Mouse (Mus musculus): ENCODE results near the gene Lyve1. TPM values are rescaled to one million over a fixed set of nuclear protein-coding genes. Genes with fewer than 3 reads are reported as not detected.
"Not testable (repeated sequence)": the region's sequence is repeated elsewhere in the genome, so short reads cannot be mapped to it uniquely, and the experiment has no call there.

The Lyve1 gene
- 0.20 and 0.51 TPM in 2 replicates for polyA plus RNA-seq (2016; fragmentation: Nextera tagmentation; extraction: Ambion mirVana)

- WGBS = 88% methylated on average over 12 of the region's 12 CpGs
- no peaks in the 10 kb centered on the region for H3K27me3 ChIP-seq (ENCODE audit: poor library complexity, severe bottlenecking)
- H3K4me3 ChIP-seq = no peak within 1 kb of the TSS
- H3K9me3 ChIP-seq = no peaks in the 10 kb centered on the region
- H3K36me3 ChIP-seq (replicated peaks) = no peaks in the 10 kb centered on the region
- H3K27ac ChIP-seq = no peak within 1 kb of the TSS
- no peak for DNase-seq (ENCODE audit: extremely low spot score, low spot score)
- H3K4me1 ChIP-seq = peaks cover 15% of the 10 kb centered on the region
Observed at GRCm38 (mm10) chr7:110862751-110863289, at the start of gene Lyve1. Lyve1 (minus strand) TSS chr7:110863239.

- Histone ChIP-seq H3K27me3 (ENCODE audit: poor library complexity, severe bottlenecking) (no peaks in the 10 kb centered on the region), H3K27ac (no peak overlapping the region), H3K36me3 (replicated peaks) (no peaks in the 10 kb centered on the region), H3K9me3 (no peaks in the 10 kb centered on the region), H3K4me1 (no peaks in the 10 kb centered on the region), H3K4me3 (no peak overlapping the region)
- DNase-seq (ENCODE audit: extremely low spot score, low spot score) = no peak
- 83% methylated on average over 8 of the region's 8 CpGs for WGBS
Observed at GRCm38 (mm10) chr7:110908209-110909144, 45.4 kb upstream of the Lyve1 start.

GRCm38 (mm10) chr7:110906566-110906965 lies 43.5 kb upstream of the Lyve1 start:
- Histone ChIP-seq H3K9me3 (no peaks in the 10 kb centered on the region), H3K27ac (no peak overlapping the region), H3K4me1 (no peaks in the 10 kb centered on the region), H3K36me3 (replicated peaks) (no peaks in the 10 kb centered on the region), H3K27me3 (ENCODE audit: poor library complexity, severe bottlenecking) (no peaks in the 10 kb centered on the region), H3K4me3 (no peak overlapping the region)
- DNase-seq (ENCODE audit: extremely low spot score, low spot score) = no peak
- 81% methylated on average over 2 of the region's 2 CpGs for WGBS

GRCm38 (mm10) chr7:110903226-110903625 lies 40.2 kb upstream of the Lyve1 start:
- Histone ChIP-seq H3K9me3 (no peaks in the 10 kb centered on the region), H3K36me3 (replicated peaks) (no peaks in the 10 kb centered on the region), H3K27me3 (ENCODE audit: poor library complexity, severe bottlenecking) (no peaks in the 10 kb centered on the region), H3K27ac (no peak overlapping the region), H3K4me3 (no peak overlapping the region), H3K4me1 (no peaks in the 10 kb centered on the region)
- 87% methylated on average over 7 of the region's 7 CpGs for WGBS
- no peak for DNase-seq (ENCODE audit: extremely low spot score, low spot score)

GRCm38 (mm10) chr7:110897202-110897601 lies 34.2 kb upstream of the Lyve1 start:
- Histone ChIP-seq H3K4me3 (no peak overlapping the region), H3K4me1 (no peaks in the 10 kb centered on the region), H3K27me3 (ENCODE audit: poor library complexity, severe bottlenecking) (no peaks in the 10 kb centered on the region), H3K9me3 (no peaks in the 10 kb centered on the region), H3K27ac (no peak overlapping the region), H3K36me3 (replicated peaks) (no peaks in the 10 kb centered on the region)
- DNase-seq (ENCODE audit: extremely low spot score, low spot score) = no peak
- WGBS = 91% methylated on average over 8 of the region's 8 CpGs

GRCm38 (mm10) chr7:110896453-110896852 lies 33.4 kb upstream of the Lyve1 start:
- no peaks in the 10 kb centered on the region for H3K27me3 ChIP-seq (ENCODE audit: poor library complexity, severe bottlenecking)
- no peak overlapping the region for H3K27ac ChIP-seq
- 91% methylated on average over 7 of the region's 7 CpGs for WGBS
- no peaks in the 10 kb centered on the region for H3K4me1 ChIP-seq
- H3K4me3 ChIP-seq = no peak overlapping the region
- no peaks in the 10 kb centered on the region for H3K9me3 ChIP-seq
- DNase-seq (ENCODE audit: extremely low spot score, low spot score) = no peak
- H3K36me3 ChIP-seq (replicated peaks) = no peaks in the 10 kb centered on the region

- not testable (repeated sequence) for H3K9me3 ChIP-seq; H3K36me3 ChIP-seq (replicated peaks); DNase-seq (ENCODE audit: extremely low spot score, low spot score); H3K27me3 ChIP-seq (ENCODE audit: poor library complexity, severe bottlenecking); H3K4me1 ChIP-seq; H3K4me3 ChIP-seq; H3K27ac ChIP-seq
- 85% methylated on average over 10 of the region's 10 CpGs for WGBS
Observed at GRCm38 (mm10) chr7:110895772-110896171, 32.7 kb upstream of the Lyve1 start.

- Histone ChIP-seq H3K27ac (no peak overlapping the region), H3K27me3 (ENCODE audit: poor library complexity, severe bottlenecking) (no peaks in the 10 kb centered on the region), H3K9me3 (no peaks in the 10 kb centered on the region), H3K4me3 (no peak overlapping the region), H3K36me3 (replicated peaks) (no peaks in the 10 kb centered on the region), H3K4me1 (no peaks in the 10 kb centered on the region)
- 92% methylated on average over 9 of the region's 9 CpGs for WGBS
- no peak for DNase-seq (ENCODE audit: extremely low spot score, low spot score)
Observed at GRCm38 (mm10) chr7:110894673-110895072, 31.6 kb upstream of the Lyve1 start.

GRCm38 (mm10) chr7:110893943-110894610 lies 31.0 kb upstream of the Lyve1 start:
- no peaks in the 10 kb centered on the region for H3K4me1 ChIP-seq
- H3K27me3 ChIP-seq (ENCODE audit: poor library complexity, severe bottlenecking) = no peaks in the 10 kb centered on the region
- H3K36me3 ChIP-seq (replicated peaks) = no peaks in the 10 kb centered on the region
- WGBS = 88% methylated on average over 10 of the region's 10 CpGs
- no peak overlapping the region for H3K27ac ChIP-seq
- no peak overlapping the region for H3K4me3 ChIP-seq
- DNase-seq (ENCODE audit: extremely low spot score, low spot score) = no peak
- H3K9me3 ChIP-seq = no peaks in the 10 kb centered on the region

GRCm38 (mm10) chr7:110891501-110891986 lies 28.5 kb upstream of the Lyve1 start:
- WGBS = 82% methylated on average over 9 of the region's 9 CpGs
- H3K36me3 ChIP-seq (replicated peaks) = no peaks in the 10 kb centered on the region
- H3K27ac ChIP-seq = no peak overlapping the region

GRCm38 (mm10) chr7:110881746-110882333 lies 18.8 kb upstream of the Lyve1 start:
- Histone ChIP-seq H3K9me3 (no peaks in the 10 kb centered on the region), H3K4me3 (no peak overlapping the region), H3K27me3 (ENCODE audit: poor library complexity, severe bottlenecking) (no peaks in the 10 kb centered on the region), H3K36me3 (replicated peaks) (no peaks in the 10 kb centered on the region), H3K4me1 (no peaks in the 10 kb centered on the region), H3K27ac (no peak overlapping the region)
- no peak for DNase-seq (ENCODE audit: extremely low spot score, low spot score)
- 86% methylated on average over 2 of the region's 2 CpGs for WGBS

More at GRCm38 (mm10) chr7:110891501-110891986, 28.5 kb upstream of the Lyve1 start:
- DNase-seq (ENCODE audit: extremely low spot score, low spot score) = no peak
- Histone ChIP-seq H3K4me3 (no peak overlapping the region), H3K27me3 (ENCODE audit: poor library complexity, severe bottlenecking) (no peaks in the 10 kb centered on the region), H3K4me1 (no peaks in the 10 kb centered on the region), H3K9me3 (no peaks in the 10 kb centered on the region)

- H3K27ac ChIP-seq = no peak overlapping the region
- H3K27me3 ChIP-seq (ENCODE audit: poor library complexity, severe bottlenecking) = no peaks in the 10 kb centered on the region
- WGBS = 90% methylated on average over 4 of the region's 4 CpGs
- no peak for DNase-seq (ENCODE audit: extremely low spot score, low spot score)
- no peaks in the 10 kb centered on the region for H3K36me3 ChIP-seq (replicated peaks)
- no peaks in the 10 kb centered on the region for H3K4me1 ChIP-seq
- H3K4me3 ChIP-seq = no peak overlapping the region
- H3K9me3 ChIP-seq = no peaks in the 10 kb centered on the region
Observed at GRCm38 (mm10) chr7:110878028-110878427, 15.0 kb upstream of the Lyve1 start.
